In the genomic region with DNA sequence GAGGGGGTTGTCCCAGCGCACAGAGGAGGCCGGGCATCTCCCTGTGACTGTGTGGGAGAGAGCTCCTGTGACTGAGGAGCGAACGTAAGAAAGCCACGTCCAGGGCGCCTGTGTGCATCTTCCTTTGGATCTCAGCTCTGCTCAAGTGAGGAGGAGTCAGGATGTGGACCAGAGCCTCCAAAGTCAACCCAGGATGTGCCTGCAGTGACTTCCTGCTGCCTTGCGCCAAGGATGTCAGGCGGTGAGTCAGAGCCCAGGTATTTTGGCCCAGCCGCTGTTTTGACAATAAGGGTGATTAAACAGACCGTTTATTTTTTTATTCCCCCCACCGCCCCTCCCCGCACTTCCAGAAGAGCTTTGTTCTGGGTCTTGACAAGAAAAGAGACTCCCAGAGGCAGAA, we compare ENCODE assay signal across 9 mouse cellular contexts.
A peak's percentile ranks its signal among the peaks of the same experiment; 100 is the strongest.
DNase-seq lines count a peak whose midpoint lies in the region; TF ChIP-seq lines count a peak whose summit lies in the region.
"Had no signal": no experiment of that assay in that cellular context is flagged by ENCODE, and none has a peak within 500 bp of the region (broad histone marks: within the 10 kb centered on the region; RNA-seq: fewer than 3 reads in every experiment).

No protein-coding gene starts in this region.

- no peak overlapping the region for H3K9ac ChIP-seq in heart, adult 2 months (ENCODE audit: low read depth, low read length)

- H3K27ac ChIP-seq in heart, adult 2 months = peak overlapping the region; percentile 22
- no peak overlapping the region for H3K27ac ChIP-seq in thymus, adult 2 months (ENCODE audit: control insufficient read depth, insufficient read depth, low read length)
- H3K27ac ChIP-seq: macrophage had no signal

- TF ChIP-seq EP300 in heart, adult 2 months (IDR thresholded peaks at IDR 0.05; ENCODE audit: insufficient read depth, low read depth, low read length) = no peak

- no peak for TF ChIP-seq POLR2A in lung, adult 2 months (IDR thresholded peaks at IDR 0.05; ENCODE audit: borderline replicate concordance, extremely low read depth, low read depth, low read length)
- no peak for TF ChIP-seq POLR2A in heart, adult 2 months (IDR thresholded peaks at IDR 0.05; ENCODE audit: insufficient read depth, low read depth, low read length)
- TF ChIP-seq POLR2A in thymus, adult 2 months (IDR thresholded peaks at IDR 0.05; ENCODE audit: control insufficient read depth, extremely low read depth, insufficient read depth, low read length, poor library complexity) = no peak

- no peaks in the 10 kb centered on the region for H3K36me3 ChIP-seq in heart, adult 2 months (ENCODE audit: control insufficient read depth, insufficient read depth, low read length)
- H3K36me3 ChIP-seq in thymus, adult 2 months (ENCODE audit: control insufficient read depth, insufficient read depth, low read length) = no peaks in the 10 kb centered on the region

- WGBS in lung, adult 2 months = 11% methylated on average over 12 of the region's 12 CpGs
- WGBS in heart, adult 2 months = 13% methylated on average over 12 of the region's 12 CpGs
- 21% methylated on average over 12 of the region's 12 CpGs for WGBS in thymus, adult 2 months

- peaks cover 2% of the 10 kb centered on the region; the same call in 1 of the 2 replicates for H3K4me1 ChIP-seq in lung, adult 2 months (ENCODE audit: control insufficient read depth, insufficient read depth, low read length)
- H3K4me1 ChIP-seq in heart, adult 2 months (ENCODE audit: control insufficient read depth, insufficient read depth, low read length) = peaks cover 2% of the 10 kb centered on the region; the same call in 1 of the 2 replicates
- no peaks in the 10 kb centered on the region for H3K4me1 ChIP-seq in thymus, adult 2 months (replicated peaks; ENCODE audit: control insufficient read depth, insufficient read depth, low read length)

- H3K4me3 ChIP-seq in lung, adult 2 months (replicated peaks; ENCODE audit: extremely low read depth, low read depth, low read length) = no peak overlapping the region
- no peak overlapping the region for H3K4me3 ChIP-seq in heart, adult 2 months
- H3K4me3 ChIP-seq in thymus, adult 2 months (ENCODE audit: control insufficient read depth, insufficient read depth, low read length) = no peak overlapping the region

- no peaks in the 10 kb centered on the region for H3K27me3 ChIP-seq in heart, adult 2 months (ENCODE audit: control insufficient read depth, insufficient read depth, low read length)
- no peaks in the 10 kb centered on the region for H3K27me3 ChIP-seq in thymus, adult 2 months (ENCODE audit: control insufficient read depth, insufficient read depth, low read length)

- TF ChIP-seq CTCF in lung, adult 2 months (IDR thresholded peaks at IDR 0.05; ENCODE audit: insufficient read depth, low read length) = no peak
- TF ChIP-seq CTCF in heart, adult 2 months (IDR thresholded peaks at IDR 0.05) = no peak
- no peak for TF ChIP-seq CTCF in thymus, adult 2 months (IDR thresholded peaks at IDR 0.05; ENCODE audit: borderline replicate concordance, control insufficient read depth, extremely low read depth, insufficient read depth, low read length, poor library complexity)

- H3K79me2 ChIP-seq in heart, adult 2 months (replicated peaks; ENCODE audit: control insufficient read depth, insufficient read depth, low read length) = no peaks in the 10 kb centered on the region

- intact Hi-C loops in heart, adult 2 months (cut with DNase I) = no loop called here

- DNase-seq in lung, adult 18-20 months = peak; percentile 35 to 37
- DNase-seq in lung, adult 2 months = no peak
- peak; percentile 39 to 59 for DNase-seq in heart, adult 2 months
- peak; percentile 5 to 46 for DNase-seq in kidney, postnatal 25 days
- DNase-seq in urinary bladder, postnatal 14 days (ENCODE audit: low spot score) = peak; percentile 84
- DNase-seq in thymus, adult 2 months = no peak
- no peak for DNase-seq in liver
- no peak for DNase-seq in cerebellum, postnatal 36 days

Comparison
In these comparisons a context has a peak if more than half of its experiments do, and no peak if none do; other contexts are left out.
1. DNase-seq: peak in lung, adult 18-20 months (2 of 2), heart, adult 2 months (2 of 2), kidney, postnatal 25 days (2 of 2) and urinary bladder, postnatal 14 days (single experiment); none in lung, adult 2 months (single experiment), thymus, adult 2 months (single experiment), liver (single experiment) and cerebellum, postnatal 36 days (0 of 2).